Mouse (Mus musculus) limb, embryonic 15.5 days (tissue): Measurements from ENCODE around the gene Nrxn3. TPM values are rescaled to one million over a fixed set of nuclear protein-coding genes. Genes with fewer than 3 reads are reported as not detected.

Experiments
- ATAC-seq: fragments of 200-750 bp; cut with Nextera tagmentation; 2 replicates; pipeline ENCODE4 v1.8.0; 2017; ENCODE audit warnings: low read depth, moderate TSS enrichment; ENCODE audit not compliant: insufficient number of reproducible peaks, low FRiP score, low TSS enrichment
- H3K27ac ChIP-seq: fragments of 300-500 bp; sonication (generic); 2 replicates; pipeline ENCODE4 v1.5.1; 2015; ENCODE audit warnings: moderate library complexity, mild to moderate bottlenecking, inconsistent platforms
- H3K27me3 ChIP-seq: fragments of 300-500 bp; sonication (generic); 2 replicates; pipeline ENCODE4 v1.6.1; 2015; ENCODE audit warnings: inconsistent platforms
- H3K36me3 ChIP-seq: fragments of 300-500 bp; sonication (generic); 2 replicates; pipeline ENCODE4 v1.6.1; 2015; ENCODE audit warnings: inconsistent platforms
- H3K4me1 ChIP-seq: fragments of 300-500 bp; sonication (generic); 2 replicates; pipeline ENCODE4 v1.6.1; 2015; ENCODE audit warnings: inconsistent platforms
- H3K4me2 ChIP-seq: fragments of 300-500 bp; sonication (generic); 2 replicates; pipeline ENCODE4 v1.6.1; 2015; ENCODE audit warnings: mild to moderate bottlenecking, inconsistent platforms
- H3K4me3 ChIP-seq: fragments of 300-500 bp; sonication (generic); 2 replicates; pipeline ENCODE4 v1.5.1; 2015; ENCODE audit warnings: mild to moderate bottlenecking, inconsistent platforms
- H3K9ac ChIP-seq: fragments of 300-500 bp; sonication (generic); 2 replicates; pipeline ENCODE4 v1.6.1; 2015; ENCODE audit warnings: inconsistent platforms
- H3K9me3 ChIP-seq: fragments of 300-500 bp; sonication (generic); 2 replicates; pipeline ENCODE4 v1.6.1; 2016; ENCODE audit warnings: inconsistent platforms
- WGBS: fragments of 180-500 bp; shearing (Covaris S2); methylation state at CpG from one replicate; pipeline ENCODE4 v1.1.7; 2015; 5-methylcytosine and 5-hydroxymethylcytosine counted together
- polyA plus RNA-seq: library from polyadenylated mRNA; unstranded; fragments of >200 nt; fragmentation: Nextera tagmentation; extraction: Ambion mirVana; gene quantifications from 2 replicates; pipeline ENCODE4 v1.2.1, GENCODE M21; 2015

Nrxn3 gene
- polyA plus RNA-seq, 1 experiment from 2014 or later, result 0.70 TPM

DNA sequence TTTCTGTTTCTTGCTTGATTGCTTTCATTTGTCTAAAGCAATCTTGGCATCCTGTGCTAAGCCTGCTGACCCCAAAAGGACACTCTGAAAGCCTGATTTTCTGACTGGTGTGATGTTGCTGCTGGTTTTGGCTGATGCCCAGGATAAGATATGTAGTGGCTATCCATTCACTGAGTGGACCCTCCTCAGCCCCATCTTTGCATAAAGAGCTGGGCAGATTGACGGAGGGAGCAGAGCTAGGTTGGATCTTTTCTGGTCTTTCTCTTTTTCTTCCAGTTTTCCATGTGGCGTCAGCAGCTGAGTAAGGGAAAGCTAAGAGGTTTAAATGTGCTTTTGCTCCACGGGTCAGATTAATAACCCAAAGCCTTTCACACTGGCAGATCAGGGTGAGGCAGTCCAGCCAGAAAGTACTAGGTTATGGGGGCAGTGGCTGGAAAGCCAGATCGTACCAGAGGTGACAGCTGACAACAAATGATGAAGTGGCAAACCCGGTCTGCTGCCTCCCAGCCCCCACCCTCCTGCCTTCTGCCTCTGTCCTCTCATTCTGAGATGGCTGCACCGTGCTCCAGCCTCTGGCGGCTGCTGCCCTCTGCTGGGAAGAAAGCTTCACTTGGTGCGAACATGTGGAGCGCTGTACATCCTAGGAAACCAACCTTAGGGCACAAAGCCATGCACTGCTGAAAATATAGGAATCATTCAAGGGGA is 383.5 kb downstream of the Nrxn3 start:
- H3K4me3 ChIP-seq, result no peak overlapping the region
- H3K9ac ChIP-seq, result no peak overlapping the region
- H3K36me3 ChIP-seq, result no peaks in the 10 kb centered on the region
- 18% methylated on average over 9 of the region's 9 CpGs for WGBS
- no peaks in the 10 kb centered on the region for H3K9me3 ChIP-seq
- peak overlapping the region; percentile 21; the same call in 1 of the 2 replicates for H3K4me2 ChIP-seq
- H3K27me3 ChIP-seq, result no peaks in the 10 kb centered on the region
- no peak overlapping the region for H3K27ac ChIP-seq
- no peaks in the 10 kb centered on the region for H3K4me1 ChIP-seq
- ATAC-seq, result no peak

DNA sequence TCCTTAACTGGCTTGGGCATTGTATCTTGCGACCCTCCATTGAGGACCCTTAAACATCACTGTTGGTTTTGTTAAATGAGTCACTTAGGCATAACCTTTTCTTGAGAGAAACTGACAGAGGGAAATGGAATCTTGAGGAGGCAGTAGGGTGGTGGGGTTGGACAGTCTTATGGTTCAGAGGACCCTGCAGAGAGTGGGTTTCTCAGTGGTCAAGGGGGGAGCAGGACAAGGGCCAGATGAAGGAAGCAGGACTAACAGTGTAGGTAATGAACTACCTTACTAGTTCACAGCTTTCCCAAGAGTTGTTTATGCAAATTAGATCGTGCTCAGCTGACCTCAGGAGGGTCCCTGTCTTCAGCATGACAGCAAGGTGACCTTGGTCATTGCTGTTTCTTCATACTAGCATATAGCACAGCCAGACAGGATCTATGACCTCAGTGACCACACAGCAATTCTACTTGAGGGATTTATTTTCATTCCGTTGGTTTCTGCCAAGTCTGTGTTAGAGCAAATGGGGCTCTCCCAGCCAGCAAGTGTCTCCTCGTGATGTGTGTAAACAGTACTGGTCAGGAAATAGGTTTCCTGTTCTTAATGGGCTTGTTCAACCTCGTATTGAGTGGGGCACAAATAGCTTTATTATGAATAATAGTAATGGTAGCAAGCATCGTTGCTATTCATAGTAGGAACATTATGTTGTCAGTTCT is 384.4 kb downstream of the Nrxn3 start:
- H3K4me3 ChIP-seq, result no peak overlapping the region
- no peaks in the 10 kb centered on the region for H3K36me3 ChIP-seq
- no peak overlapping the region for H3K4me2 ChIP-seq
- 62% methylated on average over 6 of the region's 6 CpGs for WGBS
- H3K27me3 ChIP-seq, result no peaks in the 10 kb centered on the region
- no peak for ATAC-seq
- H3K4me1 ChIP-seq, result no peaks in the 10 kb centered on the region
- H3K27ac ChIP-seq, result no peak overlapping the region
- H3K9ac ChIP-seq, result no peak overlapping the region
- H3K9me3 ChIP-seq, result no peaks in the 10 kb centered on the region

DNA sequence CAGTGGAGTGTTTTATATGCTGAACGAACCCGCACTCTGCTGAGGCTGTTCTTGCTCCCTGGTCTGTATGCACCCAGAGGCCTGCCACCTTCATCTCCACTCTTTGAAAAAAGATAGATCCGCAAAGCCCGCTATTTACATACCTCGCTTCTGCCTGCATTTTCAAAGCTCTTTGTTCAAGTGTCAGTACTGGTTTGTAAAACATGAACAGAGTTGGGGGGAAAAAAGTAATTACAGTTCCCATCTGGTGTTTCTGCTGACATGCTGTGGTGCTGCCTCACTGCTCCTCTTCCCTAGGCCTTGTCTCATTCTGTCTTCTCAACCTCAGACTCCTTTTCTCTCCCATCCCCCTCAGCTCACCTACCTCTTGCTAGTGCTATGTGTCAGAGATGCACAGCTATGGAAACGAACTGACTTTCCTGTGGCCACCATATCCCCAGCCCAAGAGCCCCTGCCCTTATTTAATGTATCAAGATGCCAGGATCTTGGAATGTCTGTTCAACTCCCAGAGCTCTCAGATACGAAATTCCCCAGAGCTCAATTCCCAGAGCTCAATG is 387.2 kb downstream of the Nrxn3 start:
- no peaks in the 10 kb centered on the region for H3K4me1 ChIP-seq
- no peaks in the 10 kb centered on the region for H3K36me3 ChIP-seq
- no peak overlapping the region for H3K27ac ChIP-seq
- WGBS, result 73% methylated on average over 7 of the region's 7 CpGs
- H3K9me3 ChIP-seq, result no peaks in the 10 kb centered on the region
- H3K27me3 ChIP-seq, result no peaks in the 10 kb centered on the region
- H3K4me2 ChIP-seq, result no peak overlapping the region
- no peak for ATAC-seq
- no peak overlapping the region for H3K4me3 ChIP-seq
- no peak overlapping the region for H3K9ac ChIP-seq

DNA sequence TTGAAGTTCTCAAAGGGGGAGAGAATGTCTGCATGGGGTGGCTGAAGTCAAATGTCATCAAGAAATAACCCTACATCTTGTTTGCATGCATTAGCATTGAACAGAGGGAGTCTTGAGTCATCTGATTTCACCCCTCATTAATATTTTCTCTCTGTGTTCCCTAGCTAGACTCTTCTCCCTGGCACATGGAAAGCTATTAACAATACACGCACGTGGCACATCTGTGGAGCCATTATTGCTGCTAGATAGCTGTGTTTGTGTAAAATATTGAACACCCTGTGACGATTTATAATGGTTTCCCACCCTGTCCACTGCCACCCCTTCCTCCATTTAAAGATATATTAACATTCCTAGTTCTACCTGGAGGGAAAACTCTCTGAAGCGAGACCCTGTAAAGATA is 405.9 kb downstream of the Nrxn3 start:
- no peaks in the 10 kb centered on the region for H3K9me3 ChIP-seq
- no peak overlapping the region for H3K4me3 ChIP-seq
- no peaks in the 10 kb centered on the region for H3K36me3 ChIP-seq
- no peak overlapping the region for H3K9ac ChIP-seq
- ATAC-seq, result no peak
- no peak overlapping the region for H3K27ac ChIP-seq
- no peaks in the 10 kb centered on the region for H3K27me3 ChIP-seq
- no peak overlapping the region for H3K4me2 ChIP-seq
- H3K4me1 ChIP-seq, result no peaks in the 10 kb centered on the region
- WGBS, result 66% methylated on average over 4 of the region's 4 CpGs

- WGBS, result 64% methylated on average over 9 of the region's 9 CpGs
- no peak for ATAC-seq
- Histone ChIP-seq H3K9me3 (no peaks in the 10 kb centered on the region), H3K4me1 (no peaks in the 10 kb centered on the region), H3K9ac (no peak overlapping the region), H3K4me3 (no peak overlapping the region), H3K27me3 (no peaks in the 10 kb centered on the region), H3K36me3 (no peaks in the 10 kb centered on the region), H3K27ac (no peak overlapping the region), H3K4me2 (no peak overlapping the region)
Measured at GRCm38 (mm10) chr12:89129139-89129907, 406.6 kb downstream of the Nrxn3 start.

- ATAC-seq, result no peak
- H3K27ac ChIP-seq, result no peak overlapping the region
Measured at GRCm38 (mm10) chr12:89134333-89134732, 411.7 kb downstream of the Nrxn3 start.

GRCm38 (mm10) chr12:89134774-89135307 is 412.2 kb downstream of the Nrxn3 start:
- no peaks in the 10 kb centered on the region for H3K27me3 ChIP-seq
- H3K4me1 ChIP-seq, result no peaks in the 10 kb centered on the region
- H3K36me3 ChIP-seq, result no peaks in the 10 kb centered on the region
- H3K27ac ChIP-seq, result no peak overlapping the region
- no peak for ATAC-seq
- 66% methylated on average over 8 of the region's 8 CpGs for WGBS
- no peak overlapping the region for H3K4me3 ChIP-seq
- no peaks in the 10 kb centered on the region for H3K9me3 ChIP-seq
- H3K4me2 ChIP-seq, result no peak overlapping the region
- no peak overlapping the region for H3K9ac ChIP-seq

More at GRCm38 (mm10) chr12:89134333-89134732, 411.7 kb downstream of the Nrxn3 start:
- WGBS, result 72% methylated on average over 2 of the region's 2 CpGs
- Histone ChIP-seq H3K4me1 (no peaks in the 10 kb centered on the region), H3K4me2 (no peak overlapping the region), H3K9me3 (no peaks in the 10 kb centered on the region), H3K27me3 (no peaks in the 10 kb centered on the region), H3K9ac (no peak overlapping the region), H3K4me3 (no peak overlapping the region), H3K36me3 (no peaks in the 10 kb centered on the region)

DNA sequence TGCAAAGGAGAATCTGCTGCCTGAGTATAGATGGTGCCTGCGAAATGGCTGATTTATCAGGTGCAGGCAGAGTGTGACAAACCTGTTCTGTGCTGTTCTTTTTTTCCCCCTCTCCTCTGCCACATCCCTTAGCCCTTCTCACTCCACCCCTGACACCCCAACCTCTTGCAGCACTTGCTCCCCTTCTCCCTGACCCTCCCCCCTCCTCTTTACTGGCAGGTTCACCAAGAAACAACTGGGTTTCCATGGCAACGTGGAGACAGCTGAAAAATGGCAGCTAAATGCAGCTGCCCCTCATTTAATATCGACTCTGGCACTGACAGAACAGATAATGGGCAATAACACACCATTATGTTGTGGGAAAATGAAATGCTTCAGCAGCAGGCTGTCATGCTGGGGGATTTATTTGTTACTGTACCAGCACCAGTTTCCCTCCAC is 426.3 kb downstream of the Nrxn3 start:
- no peak overlapping the region for H3K4me3 ChIP-seq
- no peaks in the 10 kb centered on the region for H3K36me3 ChIP-seq
- H3K4me2 ChIP-seq, result no peak overlapping the region
- no peaks in the 10 kb centered on the region for H3K27me3 ChIP-seq
- WGBS, result 25% methylated on average over 3 of the region's 3 CpGs
- H3K4me1 ChIP-seq, result no peaks in the 10 kb centered on the region
- no peak overlapping the region for H3K27ac ChIP-seq
- no peaks in the 10 kb centered on the region for H3K9me3 ChIP-seq
- H3K9ac ChIP-seq, result no peak overlapping the region
- no peak for ATAC-seq

- no peaks in the 10 kb centered on the region for H3K36me3 ChIP-seq
- no peaks in the 10 kb centered on the region for H3K9me3 ChIP-seq
- H3K9ac ChIP-seq, result no peak overlapping the region
- no peak overlapping the region for H3K4me2 ChIP-seq
- 57% methylated on average over 2 of the region's 2 CpGs for WGBS
- H3K4me1 ChIP-seq, result no peaks in the 10 kb centered on the region
- H3K27ac ChIP-seq, result no peak overlapping the region
- ATAC-seq, result no peak
- H3K27me3 ChIP-seq, result no peaks in the 10 kb centered on the region
- no peak overlapping the region for H3K4me3 ChIP-seq
Measured at GRCm38 (mm10) chr12:89149455-89149854, 426.8 kb downstream of the Nrxn3 start.

DNA sequence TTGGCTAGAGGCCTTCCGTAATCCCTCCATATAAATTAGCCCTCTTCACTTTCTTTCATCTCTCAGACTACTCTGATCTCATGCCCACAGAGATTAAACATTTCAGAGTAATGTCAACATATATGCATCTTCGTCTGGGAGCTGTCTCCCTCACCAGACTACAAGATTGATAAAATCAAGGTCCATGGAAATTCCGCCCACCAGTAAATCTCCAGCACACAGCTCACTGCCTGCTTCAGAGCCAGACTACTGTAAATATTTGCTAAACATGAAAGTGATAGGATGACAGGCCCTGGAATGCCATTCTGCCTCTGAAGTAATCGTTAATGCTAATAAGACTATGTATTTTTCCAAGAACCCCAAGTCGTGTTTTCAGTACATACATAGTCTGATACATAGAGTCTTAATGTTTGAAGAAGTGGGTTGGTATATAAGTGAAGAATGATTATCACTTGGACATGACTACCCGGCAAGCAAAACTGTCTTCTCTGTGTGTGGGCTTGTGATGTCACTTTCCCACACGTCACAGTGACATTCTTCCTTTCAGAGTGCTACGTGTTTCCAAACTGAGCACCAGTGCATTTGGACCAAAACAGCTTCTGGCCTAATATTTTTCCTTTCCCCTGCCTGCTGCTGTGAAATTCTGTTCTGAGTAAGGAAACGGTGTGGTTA is 433.5 kb downstream of the Nrxn3 start:
- Histone ChIP-seq H3K36me3 (no peaks in the 10 kb centered on the region), H3K4me1 (no peaks in the 10 kb centered on the region), H3K27ac (no peak overlapping the region), H3K4me2 (no peak overlapping the region), H3K27me3 (no peaks in the 10 kb centered on the region), H3K9ac (no peak overlapping the region), H3K9me3 (no peaks in the 10 kb centered on the region), H3K4me3 (no peak overlapping the region)
- no peak for ATAC-seq
- 68% methylated on average over 9 of the region's 9 CpGs for WGBS

- Histone ChIP-seq H3K9ac (no peak overlapping the region), H3K27ac (no peak overlapping the region), H3K27me3 (no peaks in the 10 kb centered on the region), H3K9me3 (no peaks in the 10 kb centered on the region), H3K4me2 (no peak overlapping the region), H3K4me1 (no peaks in the 10 kb centered on the region), H3K4me3 (no peak overlapping the region), H3K36me3 (no peaks in the 10 kb centered on the region)
- WGBS, result 68% methylated on average over 8 of the region's 8 CpGs
- no peak for ATAC-seq
Measured at GRCm38 (mm10) chr12:89159353-89159752, 436.7 kb downstream of the Nrxn3 start.
